Mouse (Mus musculus): ENCODE results near the gene Hesx1. TPM values are rescaled to one million over a fixed set of nuclear protein-coding genes. Genes with fewer than 3 reads are reported as not detected.
A peak's percentile ranks its signal among the peaks of the same experiment; 100 is the strongest.

Gene Hesx1
- total RNA-seq, 4 experiments from 2014 or later: 0.35 to 0.49 TPM; not detected in 2

DNA sequence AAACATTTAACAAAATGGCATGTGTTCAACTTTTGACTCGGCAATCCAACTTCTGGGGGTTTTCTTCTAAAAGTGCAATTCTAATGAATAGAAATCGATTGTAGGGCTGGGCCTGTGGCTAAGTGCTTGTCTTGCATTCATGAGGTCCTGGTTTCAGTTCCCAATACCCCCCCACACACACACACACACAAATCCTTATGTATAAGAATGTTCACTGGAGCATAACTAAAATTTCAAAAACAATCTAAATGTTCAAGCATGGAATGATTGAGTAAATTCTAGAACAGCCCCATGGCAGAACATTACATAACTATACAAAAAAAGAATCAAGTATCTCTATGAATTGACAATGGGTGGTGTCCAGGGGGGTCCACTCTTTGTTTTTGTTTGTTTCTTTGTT, 23.7 kb downstream of the Hesx1 start:
- no peak for DNase-seq

DNA sequence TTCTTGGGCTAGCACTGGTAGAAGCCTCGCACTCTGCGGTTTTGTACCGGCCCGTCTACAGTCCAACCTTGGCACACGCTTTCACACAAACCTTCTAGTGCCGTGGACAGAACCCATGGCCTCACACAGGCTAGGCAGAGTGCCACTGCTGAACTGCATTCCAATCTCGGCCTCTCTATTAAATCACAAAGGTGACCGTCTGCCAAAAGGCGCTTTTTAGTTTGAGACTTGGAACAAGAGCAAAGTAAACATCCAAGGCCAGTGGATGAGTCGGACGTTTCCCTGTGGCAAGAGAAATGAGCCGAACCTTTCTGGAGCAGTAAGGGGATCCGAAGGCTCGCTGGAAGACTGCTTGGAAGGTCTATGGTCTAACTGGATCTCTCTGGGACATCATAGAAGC, 25.6 kb downstream of the Hesx1 start:
- DNase-seq: peak; percentile 86

GRCm38 (mm10) chr14:27022876-27023275, 28.7 kb downstream of the Hesx1 start:
- peak; percentile 45 for DNase-seq

DNA sequence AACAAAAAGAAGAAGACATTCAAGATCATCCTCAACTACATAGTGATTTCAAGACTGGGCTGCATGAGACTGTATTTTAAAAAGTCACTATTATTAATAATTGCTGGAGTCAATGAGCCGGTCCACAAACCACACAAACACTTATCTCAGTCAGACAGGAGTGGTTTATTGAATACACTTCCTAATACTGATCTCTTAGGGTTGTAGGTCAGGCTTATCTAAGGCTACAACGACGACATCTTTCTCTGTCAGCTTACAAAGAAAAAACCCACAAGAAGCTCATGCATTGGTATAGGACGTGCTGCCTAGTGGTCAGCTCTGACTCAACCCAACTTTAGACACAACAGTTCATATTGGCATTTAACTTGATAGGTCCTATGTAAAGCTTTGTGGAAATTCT, 30.4 kb downstream of the Hesx1 start:
- no peak for DNase-seq

DNA sequence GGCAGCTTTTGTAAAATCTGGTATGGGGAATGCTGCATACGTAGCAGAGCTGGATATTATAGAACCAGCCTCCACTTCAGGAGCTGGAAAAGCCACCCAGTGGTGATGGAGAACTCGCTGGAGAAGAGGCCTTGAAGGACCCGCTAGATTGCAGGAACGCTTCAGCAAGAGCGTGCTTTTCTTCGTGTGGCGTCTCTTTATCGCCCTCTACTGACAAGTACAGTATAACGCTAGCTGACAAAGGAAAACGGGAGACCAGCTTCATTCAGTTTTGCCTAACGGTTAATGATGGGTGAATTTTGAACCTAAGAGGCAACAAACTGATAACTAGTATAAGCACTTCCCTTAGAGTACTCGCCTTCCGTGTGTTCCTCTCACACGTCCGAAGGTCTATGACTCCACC, 35.6 kb downstream of the Hesx1 start:
- DNase-seq: no peak

DNA sequence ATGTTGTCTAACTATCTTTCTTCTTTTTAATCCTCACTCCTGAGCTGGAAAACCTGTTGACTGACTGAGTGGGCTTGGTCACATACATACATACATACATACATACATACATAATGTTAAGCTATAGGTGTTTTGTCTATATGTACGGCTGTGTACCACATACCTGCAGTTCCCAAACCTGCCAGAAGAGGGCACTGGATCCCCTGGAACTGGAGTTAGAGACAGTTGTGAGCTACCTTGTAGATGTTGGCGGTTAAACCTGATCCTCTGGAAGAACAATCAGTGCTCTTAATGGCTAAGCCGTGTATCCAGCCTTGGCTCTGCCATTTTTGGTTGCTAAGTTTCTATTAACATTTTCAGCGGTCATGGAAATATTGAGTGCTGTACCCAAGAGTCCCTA, 36.9 kb downstream of the Hesx1 start:
- peak; percentile 58 for DNase-seq

- no peak for DNase-seq
These were observed 43.3 kb downstream of the Hesx1 start for GRCm38 (mm10) chr14:27037513-27037912.

DNA sequence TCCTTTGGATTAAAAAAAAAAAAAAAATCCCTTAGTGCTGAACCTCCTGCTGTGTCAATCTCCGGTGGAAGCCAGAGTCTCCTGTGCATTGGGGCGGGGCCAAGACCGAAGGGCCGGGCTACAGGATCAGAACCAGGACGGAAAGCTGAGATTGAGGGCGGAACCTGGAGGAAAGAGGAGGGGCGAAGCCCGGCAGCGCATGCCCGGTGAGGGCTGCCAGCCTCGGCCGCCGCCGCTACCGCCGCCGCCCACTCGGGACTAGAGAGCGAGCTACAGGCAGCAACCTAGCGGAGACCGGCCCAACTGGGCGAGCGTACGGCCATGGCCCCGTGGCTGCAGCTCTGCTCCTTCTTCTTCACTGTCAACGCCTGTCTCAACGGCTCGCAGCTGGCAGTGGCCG, 44.6 kb downstream of the Hesx1 start, which contains the start of gene Il17rd:
Gene Il17rd (plus strand): TSS at position 159 of the 400 bp plus-strand sequence.
- peak; percentile 91 for DNase-seq

DNA sequence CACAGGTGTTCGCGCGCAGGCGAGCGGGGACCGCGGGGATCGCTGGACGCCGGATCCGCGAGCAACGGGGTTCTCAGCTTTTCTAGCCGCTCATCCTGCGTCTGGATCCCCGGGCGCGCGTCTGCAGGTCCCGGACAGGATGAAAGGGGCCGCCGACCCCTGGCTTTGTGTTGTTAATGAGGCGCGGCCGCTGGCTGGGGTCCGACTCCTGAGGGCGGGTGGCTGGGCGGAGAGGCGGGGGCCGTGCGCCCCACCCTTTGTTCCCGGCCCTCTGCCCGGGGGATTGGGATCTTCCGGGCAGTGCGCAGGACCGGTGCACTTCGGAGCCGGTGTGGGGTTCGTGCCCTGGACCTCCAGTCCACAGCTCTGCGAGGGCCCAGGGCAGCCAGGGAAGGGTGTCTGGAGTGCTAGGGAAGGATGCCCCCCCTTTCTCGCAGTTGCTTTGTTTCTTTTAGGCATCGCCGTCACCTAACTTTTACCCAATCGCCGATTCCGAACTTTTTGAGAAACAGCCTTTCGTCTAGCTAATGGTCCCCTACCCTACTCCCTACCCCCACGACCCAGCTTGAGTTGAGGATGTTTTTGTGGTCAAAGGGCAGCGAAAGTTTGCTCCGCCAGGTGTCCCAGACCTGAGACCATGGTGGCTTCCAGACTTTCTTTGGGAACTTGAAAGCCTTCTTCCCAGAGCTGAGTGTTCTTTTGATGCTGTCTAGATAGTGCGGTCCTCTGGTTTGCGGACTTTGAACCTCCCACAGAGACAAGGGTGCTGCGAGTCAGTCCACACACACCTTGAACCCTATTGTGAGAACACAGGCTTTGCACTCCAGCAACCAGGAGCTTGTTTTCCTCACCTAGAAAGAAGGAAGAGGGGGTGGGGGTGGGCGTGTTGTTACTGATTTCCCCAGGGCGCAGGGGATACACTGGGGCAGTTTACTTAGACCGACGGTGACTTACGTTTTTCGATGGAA, 45.3 kb downstream of the Hesx1 start:
- DNase-seq: no peak

GRCm38 (mm10) chr14:27040451-27040850, 46.2 kb downstream of the Hesx1 start:
- DNase-seq: no peak

DNA sequence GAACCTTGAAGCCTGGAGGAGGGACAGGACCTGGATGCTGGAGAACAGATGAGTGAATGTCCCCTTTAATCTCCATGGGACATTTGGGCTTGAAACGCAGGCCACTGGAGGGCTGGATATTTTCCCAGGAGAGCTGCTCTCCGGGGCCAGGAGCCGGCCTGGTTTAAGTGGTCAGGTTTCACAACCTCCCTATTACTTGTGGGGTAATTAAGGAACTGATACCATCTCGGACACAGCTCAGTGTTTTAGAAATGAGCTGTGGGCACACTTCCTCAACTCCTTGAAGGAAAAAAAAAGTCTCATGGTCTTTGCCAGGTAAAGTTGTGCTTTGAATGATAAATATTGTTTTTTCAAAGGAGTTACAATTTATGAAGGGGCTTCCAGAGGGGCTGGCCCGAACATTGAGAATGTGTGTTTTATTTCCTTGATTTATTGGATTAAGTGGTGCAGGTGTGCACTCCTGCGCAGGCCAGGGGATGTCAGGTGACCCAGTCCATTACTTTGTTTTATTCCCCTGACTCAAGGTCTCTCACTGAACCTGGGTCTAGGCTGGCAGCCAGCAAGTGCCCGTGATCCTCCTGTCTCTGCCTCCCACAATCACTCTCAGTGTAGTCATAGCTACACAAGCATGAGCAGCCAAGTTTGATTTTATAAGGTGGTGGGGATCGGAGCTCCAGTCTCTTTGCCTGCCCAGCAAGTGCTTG, 48.2 kb downstream of the Hesx1 start:
- DNase-seq: no peak

DNA sequence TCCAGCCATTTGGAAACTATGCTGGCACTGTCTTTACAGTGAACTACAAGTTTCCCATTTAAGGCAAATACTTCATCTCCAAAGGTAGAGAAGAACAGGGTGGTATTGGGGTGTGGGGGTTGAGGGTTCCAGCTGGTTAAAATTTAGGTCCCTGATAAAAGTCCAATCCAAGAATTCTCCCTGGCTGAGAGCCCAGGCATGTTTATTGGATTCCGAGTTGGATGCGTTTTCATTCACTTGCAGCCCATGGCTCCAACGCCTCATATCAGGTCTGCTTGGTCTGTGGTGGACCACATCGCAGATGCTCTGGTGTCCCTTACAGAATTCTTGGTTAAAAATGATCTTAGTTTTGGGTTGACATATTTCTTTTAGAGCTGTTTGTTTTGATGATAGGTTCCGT, 49.2 kb downstream of the Hesx1 start:
- DNase-seq: no peak

DNA sequence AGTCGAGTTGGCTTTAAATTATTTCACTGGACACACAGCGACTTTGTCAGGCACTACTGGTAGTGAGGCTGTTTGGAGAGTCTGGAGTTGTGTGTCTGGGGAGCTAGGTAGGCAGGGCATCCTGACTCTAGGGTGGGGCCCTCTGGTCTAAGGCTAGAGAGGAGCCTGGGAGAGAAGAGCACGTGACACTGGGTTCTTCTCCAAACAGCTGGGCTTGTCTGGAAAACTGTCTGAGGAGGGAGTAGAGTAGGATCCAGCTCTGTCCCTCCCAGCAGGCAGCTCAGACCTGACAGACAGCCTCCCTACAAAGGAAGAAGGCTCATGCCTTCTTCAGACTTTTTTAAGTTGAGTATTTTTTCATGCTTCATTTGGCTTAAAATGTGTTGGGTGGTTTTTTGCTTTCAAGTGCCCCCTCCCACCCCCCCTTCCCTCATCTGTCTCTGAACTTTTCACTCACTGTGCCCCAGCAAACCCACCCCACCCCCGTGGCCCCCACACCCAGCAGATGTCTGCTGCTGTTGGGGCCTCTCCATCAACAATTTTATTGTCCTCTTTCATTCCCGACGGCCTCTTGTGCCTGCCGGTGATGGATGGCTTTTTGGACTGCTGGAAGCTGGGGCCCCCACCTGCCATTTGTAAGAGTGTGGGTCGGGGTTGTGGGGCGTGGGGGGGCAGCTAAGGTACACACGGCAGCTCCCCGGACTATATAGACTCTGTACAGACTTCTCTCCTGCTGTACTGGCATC, 50.2 kb downstream of the Hesx1 start:
- DNase-seq: no peak

- no peak for DNase-seq
These were observed 50.7 kb downstream of the Hesx1 start for GRCm38 (mm10) chr14:27044967-27045361.

GRCm38 (mm10) chr14:27048231-27048956, 54.2 kb downstream of the Hesx1 start:
- DNase-seq: no peak

GRCm38 (mm10) chr14:27050043-27050442, 55.8 kb downstream of the Hesx1 start:
- DNase-seq: no peak

DNA sequence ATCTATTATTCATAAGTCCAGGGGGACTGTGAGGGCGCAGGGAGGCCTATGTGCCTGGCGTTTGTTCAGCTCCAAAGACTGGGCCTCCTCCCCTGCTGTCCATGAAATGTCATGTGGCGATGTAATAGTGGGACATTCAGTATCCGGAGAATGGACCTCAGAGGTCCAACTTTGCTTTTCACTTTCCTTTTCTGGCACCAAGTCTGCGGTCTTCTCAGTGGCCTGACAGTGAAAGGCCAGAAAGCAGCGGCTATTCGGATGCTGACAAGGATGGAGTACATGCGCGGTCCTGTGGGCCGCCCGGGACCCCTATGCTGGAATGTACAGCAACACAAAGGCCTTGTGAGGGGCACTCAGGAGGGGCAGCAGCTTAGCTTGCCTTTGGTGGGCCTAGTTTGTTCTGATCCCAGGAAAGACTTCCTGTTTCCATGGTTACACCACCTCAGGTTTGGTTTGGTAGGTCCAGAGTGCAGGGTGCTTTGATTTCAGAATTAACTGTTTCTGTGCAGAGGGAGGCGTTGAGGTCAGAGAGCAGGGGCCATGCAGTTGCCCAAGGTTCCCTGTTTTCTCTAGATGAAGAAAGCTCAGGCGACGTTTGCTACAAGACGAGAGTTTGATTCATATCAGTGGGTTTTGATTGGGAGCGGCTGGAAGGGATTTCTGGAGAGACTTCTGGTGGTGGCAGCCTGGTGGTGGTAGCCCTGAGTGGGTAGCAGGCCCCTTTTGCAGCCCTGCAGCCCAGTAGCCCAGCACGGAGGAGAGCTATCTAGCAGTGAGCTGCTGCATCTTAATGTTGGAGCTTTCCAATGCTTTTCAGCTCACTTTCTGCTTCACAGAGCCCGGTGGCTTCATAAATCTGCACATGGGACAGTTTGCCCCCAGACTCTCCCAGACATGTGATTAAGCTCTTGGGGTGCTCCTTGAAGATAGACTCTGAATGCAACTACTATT, 56.6 kb downstream of the Hesx1 start:
- no peak for DNase-seq

DNA sequence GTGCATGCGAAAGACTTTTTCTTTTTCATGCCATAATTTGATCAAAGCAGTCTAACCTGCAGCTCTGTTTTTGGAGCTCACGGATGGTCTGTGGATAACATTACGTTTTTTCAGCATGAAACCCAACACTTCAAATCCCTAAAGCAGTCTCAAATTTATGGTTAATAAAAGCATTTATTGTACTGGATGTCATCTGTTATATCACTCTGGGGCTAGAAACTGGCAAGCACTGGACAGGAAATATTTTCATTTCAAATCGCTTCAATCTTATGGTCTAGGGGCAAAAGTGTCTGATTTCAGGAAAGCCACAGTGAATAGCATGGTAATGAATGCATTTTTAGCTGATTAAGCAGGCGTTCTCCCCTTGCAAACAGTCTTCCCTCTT, 57.3 kb downstream of the Hesx1 start:
- DNase-seq: no peak
